In genomic region chr3:78236920-78237319, GRCm38 (mm10) we compare ENCODE assay signal across 24 mouse cellular contexts.
DNase-seq lines count a peak whose midpoint lies in the region; ATAC-seq and TF ChIP-seq lines count a peak whose summit lies in the region.
"Had no signal": no experiment of that assay in that cellular context is flagged by ENCODE, and none has a peak within 500 bp of the region (broad histone marks: within the 10 kb centered on the region; RNA-seq: fewer than 3 reads in every experiment).

No protein-coding gene starts in this region.

- H3K4me1 ChIP-seq in hindbrain, embryonic 15.5 days (replicated peaks), result no peaks in the 10 kb centered on the region
- no peaks in the 10 kb centered on the region for H3K4me1 ChIP-seq in hindbrain, embryonic 12.5 days
- no peaks in the 10 kb centered on the region for H3K4me1 ChIP-seq in midbrain, postnatal 0 days (ENCODE audit: insufficient read depth, low read length)
- H3K4me1 ChIP-seq in midbrain, embryonic 10.5 days, result no peaks in the 10 kb centered on the region
- H3K4me1 ChIP-seq: embryonic facial prominence, embryonic 12.5 days; forebrain, embryonic 15.5 days; kidney, embryonic 15.5 days; liver, embryonic 13.5 days had no signal

- DNase-seq in embryo, embryonic 11 days, result peak; percentile 1
- no peak for DNase-seq in embryo, embryonic 9.5 days (ENCODE audit: extremely low spot score)
- peak; percentile 56 for DNase-seq in midbrain, postnatal 0 days (ENCODE audit: low spot score)
- no peak for DNase-seq in midbrain, embryonic 10.5 days (ENCODE audit: low spot score)
- peak; percentile 39 for DNase-seq in brain, embryonic 14.5 days (ENCODE audit: low read depth)
- DNase-seq in urinary bladder, postnatal 4 days (ENCODE audit: low spot score in 2 of 2), result no peak
- DNase-seq: adrenal gland, postnatal 25 days; cerebellum, adult 18-20 months; gastrocnemius, postnatal 10 days; kidney, postnatal 4 days; liver, embryonic 13.5 days; lung, adult 2 months; lung, postnatal 14 days; thymus, adult 2 months; thymus, postnatal 4 days had no signal

- no peak overlapping the region for H3K4me2 ChIP-seq in hindbrain, embryonic 15.5 days
- H3K4me2 ChIP-seq in hindbrain, embryonic 12.5 days (replicated peaks), result no peak overlapping the region
- H3K4me2 ChIP-seq in midbrain, postnatal 0 days (ENCODE audit: low read depth, low read length, poor library complexity, severe bottlenecking), result no peak overlapping the region
- H3K4me2 ChIP-seq: embryonic facial prominence, embryonic 12.5 days; forebrain, embryonic 15.5 days; heart, embryonic 11.5 days; kidney, embryonic 15.5 days; liver, embryonic 13.5 days had no signal

- H3K4me3 ChIP-seq in hindbrain, embryonic 15.5 days, result no peak overlapping the region
- no peak overlapping the region for H3K4me3 ChIP-seq in hindbrain, embryonic 12.5 days
- no peak overlapping the region for H3K4me3 ChIP-seq in midbrain, postnatal 0 days (ENCODE audit: low read depth, low read length)
- no peak overlapping the region for H3K4me3 ChIP-seq in midbrain, embryonic 10.5 days
- H3K4me3 ChIP-seq: embryonic facial prominence, embryonic 12.5 days; erythroblast, embryonic 14.5 days; forebrain, embryonic 15.5 days; kidney, embryonic 15.5 days; liver, embryonic 13.5 days had no signal

- no peaks in the 10 kb centered on the region for H3K27me3 ChIP-seq in hindbrain, embryonic 15.5 days
- H3K27me3 ChIP-seq in hindbrain, embryonic 12.5 days, result no peaks in the 10 kb centered on the region
- no peaks in the 10 kb centered on the region for H3K27me3 ChIP-seq in midbrain, postnatal 0 days (ENCODE audit: insufficient read depth, low read length)
- no peaks in the 10 kb centered on the region for H3K27me3 ChIP-seq in midbrain, embryonic 10.5 days (ENCODE audit: low read depth, poor library complexity, severe bottlenecking)
- H3K27me3 ChIP-seq: embryonic facial prominence, embryonic 12.5 days; forebrain, embryonic 15.5 days; kidney, embryonic 15.5 days; liver, embryonic 13.5 days had no signal

- H3K36me3 ChIP-seq in hindbrain, embryonic 15.5 days, result no peaks in the 10 kb centered on the region
- no peaks in the 10 kb centered on the region for H3K36me3 ChIP-seq in hindbrain, embryonic 12.5 days
- no peaks in the 10 kb centered on the region for H3K36me3 ChIP-seq in midbrain, postnatal 0 days (ENCODE audit: insufficient read depth, low read length)
- no peaks in the 10 kb centered on the region for H3K36me3 ChIP-seq in midbrain, embryonic 10.5 days
- H3K36me3 ChIP-seq: embryonic facial prominence, embryonic 12.5 days; forebrain, embryonic 15.5 days; kidney, embryonic 15.5 days; liver, embryonic 13.5 days had no signal

- H3K9me3 ChIP-seq in hindbrain, embryonic 15.5 days, result no peaks in the 10 kb centered on the region
- H3K9me3 ChIP-seq in hindbrain, embryonic 12.5 days (replicated peaks), result no peaks in the 10 kb centered on the region
- H3K9me3 ChIP-seq in midbrain, postnatal 0 days (ENCODE audit: low read length), result no peaks in the 10 kb centered on the region
- H3K9me3 ChIP-seq in midbrain, embryonic 10.5 days (replicated peaks), result no peaks in the 10 kb centered on the region
- H3K9me3 ChIP-seq: embryonic facial prominence, embryonic 12.5 days; forebrain, embryonic 15.5 days; kidney, embryonic 15.5 days; liver, embryonic 13.5 days had no signal

- WGBS in hindbrain, embryonic 15.5 days, result 76% methylated on average over 7 of the region's 7 CpGs
- 85% methylated on average over 7 of the region's 7 CpGs for WGBS in hindbrain, embryonic 12.5 days
- WGBS in midbrain, postnatal 0 days, result 84% methylated on average over 7 of the region's 7 CpGs
- 87% methylated on average over 7 of the region's 7 CpGs for WGBS in midbrain, embryonic 10.5 days

- no peak for TF ChIP-seq POLR2A in brain, embryonic 14.5 days (IDR thresholded peaks at IDR 0.05; ENCODE audit: borderline replicate concordance, extremely low read depth, insufficient read depth, insufficient read length, poor library complexity, severe bottlenecking)

- H3K9ac ChIP-seq in hindbrain, embryonic 15.5 days, result no peak overlapping the region
- no peak overlapping the region for H3K9ac ChIP-seq in hindbrain, embryonic 12.5 days
- H3K9ac ChIP-seq in midbrain, postnatal 0 days (replicated peaks; ENCODE audit: low read length, poor library complexity, severe bottlenecking), result no peak overlapping the region
- H3K9ac ChIP-seq: embryonic facial prominence, embryonic 12.5 days; forebrain, embryonic 15.5 days; kidney, embryonic 15.5 days; liver, embryonic 13.5 days had no signal

- H3K27ac ChIP-seq in hindbrain, embryonic 15.5 days (replicated peaks), result no peak overlapping the region
- no peak overlapping the region for H3K27ac ChIP-seq in hindbrain, embryonic 12.5 days
- no peak overlapping the region for H3K27ac ChIP-seq in midbrain, postnatal 0 days (ENCODE audit: low read depth, low read length)
- no peak overlapping the region for H3K27ac ChIP-seq in midbrain, embryonic 10.5 days (replicated peaks)
- H3K27ac ChIP-seq: embryonic facial prominence, embryonic 12.5 days; forebrain, embryonic 15.5 days; kidney, embryonic 15.5 days; liver, embryonic 13.5 days had no signal

- peak; percentile 80 for ATAC-seq in hindbrain, embryonic 15.5 days (ENCODE audit: low FRiP score, low read depth)
- no peak for ATAC-seq in hindbrain, embryonic 12.5 days (ENCODE audit: low FRiP score)
- no peak for ATAC-seq in midbrain, postnatal 0 days (ENCODE audit: low FRiP score)
- ATAC-seq: forebrain, embryonic 15.5 days; intestine, postnatal 0 days; midbrain, embryonic 16.5 days had no signal

- no peak for TF ChIP-seq CTCF in midbrain, postnatal 0 days (IDR thresholded peaks at IDR 0.05)
- TF ChIP-seq CTCF in brain, embryonic 14.5 days (IDR thresholded peaks at IDR 0.05; ENCODE audit: borderline replicate concordance, extremely low read depth, insufficient read depth, insufficient read length), result no peak

Comparison
In these comparisons a context has a peak if more than half of its experiments do, and no peak if none do; other contexts are left out.
1. DNase-seq: peak in embryo, embryonic 11 days (single experiment), midbrain, postnatal 0 days (single experiment) and brain, embryonic 14.5 days (single experiment); none in embryo, embryonic 9.5 days (single experiment), midbrain, embryonic 10.5 days (single experiment) and urinary bladder, postnatal 4 days (0 of 2).